Mouse (Mus musculus) fibroblast of lung, adult 2 months (primary cell): Measurements from ENCODE around the gene Snn.
"Not testable (repeated sequence)": the region's sequence is repeated elsewhere in the genome, so short reads cannot be mapped to it uniquely, and the experiment has no call there.

Experiments used
- DNase-seq: peaks from one replicate; pipeline ENCODE4 v3.0.0-alpha.2; 2011; ENCODE audit warnings: low read depth

The Snn gene

GRCm38 (mm10) chr16:11060645-11061044, at the start of gene Snn:
Gene Snn, plus strand, starts transcription at chr16:11060945.
- no peak for DNase-seq

DNA sequence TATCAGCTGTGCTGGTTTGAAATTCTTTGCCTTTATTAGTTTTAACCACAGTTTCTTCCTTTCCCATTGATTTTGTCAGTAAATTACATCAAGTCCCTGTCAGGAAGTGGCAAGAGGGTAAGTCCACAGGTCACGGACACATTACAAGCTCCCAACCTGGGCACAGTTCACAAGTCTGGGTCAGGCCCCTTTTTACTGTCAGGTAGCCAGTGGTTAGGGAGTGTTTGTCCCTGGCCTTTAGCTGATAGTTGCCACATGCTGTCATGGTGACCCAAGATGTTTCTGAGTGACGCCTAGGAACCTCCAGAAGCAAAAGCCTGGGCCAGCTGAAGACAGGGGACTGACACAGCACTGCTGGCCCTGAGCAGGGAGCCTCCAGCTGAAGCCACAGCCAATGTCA, 49.5 kb upstream of the Snn start:
- no peak for DNase-seq

DNA sequence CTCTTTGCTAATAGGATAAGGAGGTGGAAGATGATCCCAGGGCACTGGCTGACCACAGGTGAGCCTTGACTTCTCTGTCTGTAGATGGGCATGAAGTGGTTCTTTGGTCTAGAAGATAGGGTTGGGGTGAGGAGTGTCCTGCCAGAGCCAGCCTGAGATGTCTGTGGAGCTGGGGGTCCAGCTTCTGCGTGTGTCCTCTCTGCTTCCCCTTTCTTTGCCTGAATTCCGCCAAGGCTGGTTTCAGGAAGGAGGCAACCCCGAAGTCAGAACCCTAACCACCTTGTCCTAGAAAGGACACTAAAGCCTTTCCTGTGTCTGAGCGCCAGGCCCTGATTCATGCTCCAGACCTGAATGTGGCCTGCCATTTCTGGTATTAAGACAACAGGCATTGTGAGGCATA, 48.8 kb upstream of the Snn start:
- DNase-seq, result no peak

GRCm38 (mm10) chr16:11012571-11013463, 47.9 kb upstream of the Snn start:
- DNase-seq, result peak; percentile 71

DNA sequence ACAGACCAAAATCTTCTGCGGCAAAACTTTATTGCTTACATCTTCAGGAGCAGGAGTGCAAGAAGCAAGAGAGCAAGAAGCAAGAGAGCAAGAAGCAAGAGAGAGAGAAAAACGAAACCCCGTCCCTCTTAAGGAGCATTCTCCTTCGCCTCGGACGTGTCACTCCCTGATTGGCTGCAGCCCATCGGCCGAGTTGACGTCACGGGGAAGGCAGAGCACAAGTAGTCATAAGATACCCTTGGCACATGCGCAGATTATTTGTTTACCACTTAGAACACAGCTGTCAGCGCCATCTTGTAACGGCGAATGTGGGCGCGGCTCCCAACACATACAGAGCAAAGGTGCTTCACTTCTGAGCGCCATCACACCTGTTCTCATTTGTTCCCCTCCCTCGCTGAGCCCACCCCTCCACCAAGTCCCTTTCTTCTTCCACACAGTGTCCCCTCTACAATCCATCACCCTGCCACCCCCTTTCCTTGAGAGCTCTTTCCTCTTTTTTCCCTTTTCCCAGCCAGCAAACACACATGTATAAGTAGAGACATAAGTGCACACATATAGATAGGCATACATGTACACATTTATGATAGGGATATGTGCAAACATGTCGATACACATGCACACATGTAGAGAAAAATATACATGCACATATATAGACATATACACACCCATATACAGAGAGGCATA, 47.1 kb upstream of the Snn start:
- DNase-seq, result not testable (repeated sequence)

- DNase-seq, result no peak
Measured at GRCm38 (mm10) chr16:11014407-11014806, 46.3 kb upstream of the Snn start.

DNA sequence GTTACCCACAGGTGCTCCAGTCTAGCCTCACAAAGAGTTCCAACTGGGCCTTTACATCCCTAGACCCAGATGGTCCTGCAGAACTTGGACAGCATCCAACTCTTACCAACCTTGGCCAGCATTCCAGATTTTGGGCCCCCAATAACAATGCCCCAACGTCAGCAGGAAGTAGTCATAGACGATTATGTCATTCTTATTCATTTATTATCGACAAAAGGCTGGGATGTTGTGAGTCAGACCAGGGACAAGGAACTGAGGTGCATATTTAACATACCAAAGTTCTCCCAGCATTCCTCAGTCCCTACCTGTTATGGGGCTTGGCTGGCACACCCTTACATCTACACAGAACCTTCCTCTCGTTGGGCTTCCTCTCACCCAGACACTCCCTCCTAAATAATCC, 44.4 kb upstream of the Snn start:
- DNase-seq, result no peak

GRCm38 (mm10) chr16:11017807-11018595, 42.7 kb upstream of the Snn start:
- DNase-seq, result no peak

DNA sequence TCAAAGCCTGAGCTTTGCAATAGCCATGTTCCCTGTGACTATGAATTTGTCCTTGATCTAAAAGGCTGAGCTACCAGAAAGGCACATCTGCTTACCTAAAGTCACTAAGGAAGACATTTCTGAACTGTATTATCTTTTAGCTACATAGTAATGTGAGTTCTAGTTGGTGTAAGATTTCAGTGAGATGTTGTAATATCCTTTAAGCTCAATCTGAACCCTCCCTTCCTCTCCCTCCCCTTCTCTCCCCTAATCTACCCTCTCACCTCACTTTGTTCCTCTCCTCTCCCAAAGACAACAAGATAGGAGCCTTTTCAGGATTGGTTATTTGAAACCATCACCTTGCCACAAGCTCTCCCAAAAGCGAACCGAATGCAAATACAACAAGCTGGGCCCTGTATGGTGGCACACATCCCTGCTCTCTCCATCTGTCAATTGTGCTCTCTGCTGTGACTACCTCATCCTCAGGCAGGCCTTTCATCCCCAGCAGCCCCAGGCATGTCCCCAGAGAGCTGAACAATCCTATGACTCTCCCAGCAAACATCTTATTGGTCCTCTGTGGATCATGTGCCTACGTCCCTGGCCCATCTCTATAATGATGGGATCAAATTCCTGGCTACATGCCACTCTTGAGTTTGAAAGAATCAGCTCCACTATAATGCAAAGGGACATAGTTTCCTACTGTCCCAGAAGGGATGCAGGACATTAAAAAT, 39.2 kb upstream of the Snn start:
- no peak for DNase-seq

DNA sequence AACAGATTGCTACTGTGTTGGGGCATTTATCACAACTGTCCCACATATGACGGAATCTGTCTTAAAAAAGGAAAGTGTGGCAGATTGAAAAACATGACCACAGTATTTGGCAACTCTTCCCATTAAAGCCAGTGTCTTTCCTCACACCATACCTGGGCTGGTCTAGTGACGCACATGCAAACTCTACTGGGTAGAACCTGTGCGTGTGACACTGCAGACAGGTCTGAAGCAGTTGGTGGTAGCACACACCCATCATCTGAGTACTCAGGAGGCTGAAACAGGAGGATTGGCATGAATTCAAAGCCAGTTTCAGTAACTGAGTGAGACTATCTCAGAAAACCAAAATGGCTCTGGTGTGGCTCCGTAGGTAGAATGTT, 38.6 kb upstream of the Snn start:
- DNase-seq, result no peak

- no peak for DNase-seq
Measured at GRCm38 (mm10) chr16:11023618-11024017, 37.1 kb upstream of the Snn start.

DNA sequence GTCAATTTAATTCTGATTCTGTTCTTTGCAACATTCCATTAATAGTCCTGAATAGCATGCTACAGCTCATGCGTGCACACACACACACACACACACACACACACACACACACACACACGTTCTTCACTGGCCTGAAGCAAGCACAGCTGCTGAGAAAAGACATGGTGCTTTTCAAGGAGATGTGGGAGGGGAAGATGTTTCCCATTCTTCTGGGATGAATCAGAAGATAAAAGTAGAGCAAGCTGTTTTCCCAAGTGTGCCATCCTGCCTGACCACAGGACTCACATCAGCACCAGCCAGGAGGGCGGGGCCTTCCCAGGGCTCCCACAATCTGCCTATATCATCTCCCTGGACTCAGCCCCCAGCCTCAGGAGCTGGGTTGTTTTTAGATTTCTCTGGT, 35.9 kb upstream of the Snn start:
- DNase-seq, result no peak

- DNase-seq, result no peak
Measured at GRCm38 (mm10) chr16:11028206-11028605, 32.5 kb upstream of the Snn start.

- DNase-seq, result no peak
Measured at GRCm38 (mm10) chr16:11030844-11031243, 29.9 kb upstream of the Snn start.

GRCm38 (mm10) chr16:11031320-11031719, 29.4 kb upstream of the Snn start:
- no peak for DNase-seq

DNA sequence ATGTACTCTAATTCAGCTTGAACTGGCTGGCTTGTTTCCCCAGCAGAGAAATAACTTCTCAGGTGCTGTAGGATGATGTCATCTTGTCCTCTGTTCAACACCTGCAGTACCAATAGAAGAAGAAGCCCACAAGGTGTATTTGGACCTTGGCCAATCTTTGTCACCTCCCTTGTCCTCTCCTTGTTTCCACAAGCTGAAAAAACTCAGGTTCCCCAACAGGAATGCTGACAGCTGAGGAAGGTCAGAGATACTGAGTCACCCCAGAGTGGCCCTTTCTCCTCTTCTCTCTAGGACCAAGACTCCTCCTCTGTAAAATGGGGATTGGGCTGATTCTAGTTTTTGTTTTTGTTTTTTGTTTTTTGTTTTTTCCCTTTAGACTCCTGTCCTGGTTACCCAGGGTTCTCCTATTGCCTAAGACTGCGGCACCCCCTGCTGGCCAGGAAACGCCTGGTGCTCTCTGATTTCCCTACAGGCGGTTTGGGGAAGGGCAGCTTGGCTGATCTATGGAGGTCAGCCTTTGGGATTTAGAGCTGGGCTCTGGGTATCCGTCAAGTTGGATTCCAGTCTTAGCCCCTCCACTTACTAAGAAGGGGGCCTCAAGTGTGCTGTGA, 26.4 kb upstream of the Snn start:
- DNase-seq, result peak; percentile 54

GRCm38 (mm10) chr16:11035273-11035672, 25.5 kb upstream of the Snn start:
- no peak for DNase-seq

DNA sequence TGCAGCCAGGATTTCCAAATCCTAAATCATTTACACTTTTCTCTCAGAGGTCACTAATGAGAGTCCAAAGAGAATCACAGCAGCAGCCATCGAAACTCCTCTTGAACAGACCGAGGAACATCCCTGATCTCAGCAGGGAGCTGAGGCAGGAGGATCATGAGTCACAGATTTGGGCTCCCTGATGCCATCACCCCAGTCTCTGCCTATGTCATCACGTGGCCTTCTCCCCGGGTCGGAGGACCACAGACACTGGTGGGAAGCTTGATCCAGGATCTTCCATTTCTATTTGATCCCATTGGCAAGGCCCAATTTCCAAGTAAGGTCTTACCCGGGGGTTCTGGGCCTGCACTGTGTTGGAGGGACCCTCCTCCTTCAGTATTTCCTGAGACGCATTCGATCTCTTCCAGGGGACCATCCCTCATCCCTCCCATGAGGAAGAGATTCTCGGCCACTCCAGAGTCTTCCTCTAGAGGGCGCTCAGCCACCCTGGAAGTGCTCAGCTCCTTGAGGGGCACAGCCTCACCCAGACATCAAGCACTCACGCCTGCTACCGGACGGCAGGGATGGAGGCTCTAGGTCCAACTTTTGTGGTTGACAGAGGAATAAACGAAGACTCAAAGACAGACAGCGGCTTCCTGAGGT, 24.8 kb upstream of the Snn start:
- DNase-seq, result peak; percentile 37

GRCm38 (mm10) chr16:11040603-11041002, 20.1 kb upstream of the Snn start:
- DNase-seq, result no peak

DNA sequence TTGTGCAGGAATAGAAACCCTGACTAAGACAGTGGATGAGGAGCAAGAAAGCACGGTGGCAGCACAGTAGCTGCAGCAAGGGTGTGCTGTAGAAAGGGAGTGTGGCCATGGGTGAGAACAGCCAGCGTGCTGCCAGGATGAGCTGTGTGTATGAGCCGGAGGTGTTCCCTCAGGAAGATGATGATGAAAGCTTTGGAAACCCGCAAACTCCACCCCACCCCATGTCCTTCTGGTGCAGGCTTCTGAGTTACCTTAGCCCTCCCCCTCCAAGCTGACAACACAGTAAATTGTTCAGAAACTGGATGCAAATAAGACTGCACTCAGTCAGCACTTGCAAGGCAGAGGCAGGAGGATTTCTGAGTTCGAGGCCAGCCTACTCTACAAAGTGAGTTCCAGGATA, 17.5 kb upstream of the Snn start:
- DNase-seq, result no peak

- DNase-seq, result no peak
Measured at GRCm38 (mm10) chr16:11046437-11046836, 14.3 kb upstream of the Snn start.
